Mouse (Mus musculus) natural killer cell, adult 2 months (primary cell): ENCODE results near the gene Otub1.

Experiments
- DNase-seq, 2 experiments: peaks; one replicate each; pipeline ENCODE4 v3.0.0; 2022; ENCODE audit warnings: low spot score in 2 of 2

Otub1 gene

GRCm38 (mm10) chr19:7209907-7210646, 4.0 kb upstream of the Otub1 start:
- DNase-seq: no peak

DNA sequence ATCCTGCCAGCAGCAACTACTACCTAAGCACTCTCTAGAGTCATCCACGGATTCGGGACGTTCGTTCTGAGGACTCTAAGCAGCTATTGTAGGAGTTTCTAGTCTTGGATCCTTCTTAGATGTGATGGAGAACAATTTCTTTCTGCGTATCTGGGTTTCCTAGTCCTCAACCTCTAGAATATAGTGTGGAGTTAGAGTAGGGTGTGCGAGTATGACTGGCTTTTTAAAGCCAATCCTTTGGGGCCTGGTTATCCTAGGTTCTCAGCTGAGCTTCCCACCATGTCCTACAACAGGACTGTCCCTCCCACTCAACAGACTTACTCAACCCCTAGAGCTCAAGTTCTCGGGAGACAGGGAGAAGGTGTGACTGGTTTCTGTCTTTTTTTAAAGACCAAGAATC, 790 bp downstream of the Otub1 start:
- no peak for DNase-seq

DNA sequence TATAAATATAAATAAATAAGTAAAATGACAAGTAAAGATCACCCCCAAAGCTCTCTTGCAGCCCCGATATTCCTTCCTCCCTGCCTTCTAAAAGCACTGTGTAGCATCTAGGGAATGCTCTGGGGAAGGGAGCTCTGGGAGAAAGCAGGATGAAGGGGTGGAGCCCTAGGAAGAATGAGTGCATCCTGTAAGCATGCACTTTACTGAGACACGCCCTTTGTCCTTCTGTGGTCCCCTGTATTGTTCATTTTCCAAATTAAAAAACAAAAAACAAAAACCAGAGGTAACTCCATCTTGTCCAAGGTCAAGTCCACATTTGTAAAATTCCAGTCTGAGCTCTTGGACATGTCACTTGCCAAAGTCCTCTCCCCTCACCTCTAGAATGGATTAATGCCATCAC, 1.2 kb downstream of the Otub1 start:
- no peak for DNase-seq

DNA sequence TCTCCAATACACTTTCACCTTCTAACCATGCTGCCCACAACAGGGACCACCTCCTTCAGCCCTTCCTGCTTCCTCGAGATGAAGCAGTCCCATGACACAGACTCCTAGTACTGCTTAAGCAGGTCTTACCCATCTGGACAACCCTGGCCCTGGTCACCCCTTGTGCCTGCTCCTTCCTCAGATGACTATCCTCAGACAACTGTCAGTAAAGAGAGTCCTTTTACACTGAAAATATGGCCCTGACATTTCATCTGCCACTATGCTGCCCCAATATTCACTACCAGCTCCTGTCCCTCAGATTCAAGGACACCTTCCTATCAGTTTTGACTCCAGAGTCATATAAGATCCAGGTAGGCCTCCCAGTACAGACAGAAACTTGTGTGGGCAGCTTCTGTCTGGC, 5.7 kb downstream of the Otub1 start:
- no peak for DNase-seq

- DNase-seq: no peak
Measured at GRCm38 (mm10) chr19:7199089-7199488, 7.0 kb downstream of the Otub1 start.

GRCm38 (mm10) chr19:7197445-7197844, 8.7 kb downstream of the Otub1 start:
- no peak for DNase-seq

GRCm38 (mm10) chr19:7196741-7197270, 9.3 kb downstream of the Otub1 start:
- DNase-seq: no peak

DNA sequence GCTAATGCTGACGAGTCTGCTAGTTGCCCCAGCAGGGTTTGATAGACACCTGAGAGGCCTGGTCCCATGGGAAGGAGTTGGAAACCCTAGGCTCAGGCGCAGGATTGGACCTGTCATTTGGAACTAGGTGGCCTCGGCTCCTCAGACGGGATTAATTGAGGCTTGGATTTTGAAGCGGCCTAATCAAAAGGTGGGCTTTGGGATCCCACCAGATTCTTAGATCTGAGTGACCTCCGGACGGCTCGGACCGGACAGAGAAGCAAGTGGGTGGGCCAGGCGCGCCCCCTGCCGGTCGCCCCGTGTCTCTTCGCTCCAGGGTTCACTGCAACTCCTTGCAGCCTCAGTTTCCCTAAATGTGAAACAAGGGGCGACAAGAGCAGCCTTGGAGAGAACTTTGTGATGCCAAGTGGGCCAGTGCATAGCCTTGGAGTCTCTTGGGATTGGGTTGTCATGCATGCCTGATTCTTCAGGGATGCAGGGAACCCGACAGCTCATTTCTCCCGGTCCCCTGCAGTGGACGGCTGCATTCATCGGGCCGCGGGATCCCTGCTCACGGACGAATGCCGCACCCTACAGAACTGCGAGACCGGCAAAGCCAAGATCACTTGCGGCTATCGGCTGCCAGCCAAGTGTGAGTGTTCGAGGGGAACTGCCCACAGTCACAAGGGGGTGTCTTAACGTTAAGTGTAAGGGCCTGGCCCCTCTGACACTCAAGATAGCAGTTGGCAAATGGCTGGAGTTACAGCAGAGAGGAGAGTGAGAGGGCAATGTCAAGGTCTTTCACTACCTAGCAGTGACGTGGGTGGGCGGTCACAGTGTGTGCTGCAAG, 10.0 kb downstream of the Otub1 start:
- DNase-seq: peak; percentile 30 to 48

- DNase-seq: no peak
Measured at GRCm38 (mm10) chr19:7192561-7192967, 13.6 kb downstream of the Otub1 start.

DNA sequence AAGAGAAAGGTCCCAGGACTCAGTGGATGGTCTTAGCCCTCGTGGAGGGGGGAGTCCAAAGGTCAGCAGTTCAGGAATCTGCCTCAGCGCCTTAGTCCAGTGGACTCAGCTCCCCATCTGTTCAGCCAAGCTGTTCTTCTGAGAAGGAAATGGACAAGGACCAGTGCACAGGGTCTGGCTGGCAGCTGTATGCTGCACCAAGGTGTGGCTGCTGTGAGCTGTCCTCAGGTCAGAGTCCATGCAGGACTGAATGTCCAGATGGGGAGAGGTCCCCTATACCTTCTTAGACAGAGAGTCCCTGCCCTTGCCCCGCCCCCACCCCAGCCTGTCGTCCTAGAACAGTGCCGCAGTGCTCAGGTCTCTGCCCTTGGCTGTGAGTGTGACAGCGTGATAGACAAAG, 14.5 kb downstream of the Otub1 start:
- no peak for DNase-seq

DNA sequence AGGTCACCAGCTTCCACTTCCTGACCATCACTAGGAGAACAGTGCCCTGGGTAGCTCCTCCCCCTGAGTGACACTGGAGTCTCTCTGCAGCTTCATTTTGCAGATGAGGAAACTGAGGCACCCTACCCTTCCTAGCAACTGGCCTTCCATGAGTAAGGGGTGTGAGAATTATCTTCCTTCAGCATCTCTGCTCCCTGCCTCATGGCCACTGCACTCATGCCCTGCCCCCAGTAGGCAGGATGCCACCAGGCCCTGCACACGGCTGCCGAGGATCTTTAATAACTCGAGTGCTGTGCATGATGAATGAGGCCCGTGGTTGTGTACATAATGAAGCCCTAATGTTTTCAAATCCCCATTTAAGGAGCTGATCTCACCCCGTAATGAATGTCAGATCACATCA, 15.1 kb downstream of the Otub1 start:
- no peak for DNase-seq

- DNase-seq: no peak
Measured at GRCm38 (mm10) chr19:7189026-7189425, 17.1 kb downstream of the Otub1 start.

GRCm38 (mm10) chr19:7187157-7187556, 19.0 kb downstream of the Otub1 start:
- no peak for DNase-seq

GRCm38 (mm10) chr19:7185715-7186291, 20.3 kb downstream of the Otub1 start:
- DNase-seq: no peak

DNA sequence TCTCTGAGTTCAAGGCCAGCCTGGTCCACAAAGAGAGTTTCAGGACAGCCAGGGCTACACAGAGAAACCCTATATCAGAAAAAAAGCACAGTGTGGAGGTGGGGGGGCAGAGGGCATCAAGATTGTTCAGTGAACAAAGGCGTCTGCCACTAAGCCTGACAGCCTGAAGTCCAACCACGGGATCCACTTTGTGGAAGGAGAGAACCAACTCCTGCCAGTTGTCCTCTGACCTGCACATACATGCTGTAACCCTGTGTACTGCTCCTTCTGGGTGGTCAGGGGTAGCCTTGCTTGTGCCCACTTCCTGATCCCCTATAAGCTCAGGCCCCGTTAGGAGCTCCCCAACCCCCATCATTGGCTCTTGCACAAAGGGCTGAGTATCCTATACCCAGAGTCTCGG, 21.1 kb downstream of the Otub1 start:
- DNase-seq: no peak

DNA sequence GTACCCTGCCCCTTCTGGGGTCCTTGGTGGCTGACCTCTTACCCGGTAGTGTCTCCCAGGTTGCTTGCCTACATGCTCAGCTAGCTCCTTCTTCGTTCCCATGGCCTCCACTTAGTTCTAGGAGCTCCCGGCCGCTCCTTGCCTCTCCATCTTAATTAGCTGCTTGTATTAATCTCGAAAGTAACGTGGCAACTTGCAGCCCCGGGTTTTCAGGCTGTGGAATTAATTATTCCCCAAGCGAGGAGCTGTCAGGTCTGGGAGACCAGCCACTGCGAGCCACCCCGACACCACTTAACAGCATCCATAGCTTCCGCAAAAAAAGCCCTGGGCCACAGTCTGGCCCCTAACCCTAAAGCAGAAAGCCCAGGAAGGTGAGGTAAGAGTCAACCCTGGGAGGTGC, 22.7 kb downstream of the Otub1 start:
- no peak for DNase-seq

GRCm38 (mm10) chr19:7182273-7182949, 23.7 kb downstream of the Otub1 start:
- DNase-seq: no peak

GRCm38 (mm10) chr19:7181496-7181895, 24.6 kb downstream of the Otub1 start:
- no peak for DNase-seq

DNA sequence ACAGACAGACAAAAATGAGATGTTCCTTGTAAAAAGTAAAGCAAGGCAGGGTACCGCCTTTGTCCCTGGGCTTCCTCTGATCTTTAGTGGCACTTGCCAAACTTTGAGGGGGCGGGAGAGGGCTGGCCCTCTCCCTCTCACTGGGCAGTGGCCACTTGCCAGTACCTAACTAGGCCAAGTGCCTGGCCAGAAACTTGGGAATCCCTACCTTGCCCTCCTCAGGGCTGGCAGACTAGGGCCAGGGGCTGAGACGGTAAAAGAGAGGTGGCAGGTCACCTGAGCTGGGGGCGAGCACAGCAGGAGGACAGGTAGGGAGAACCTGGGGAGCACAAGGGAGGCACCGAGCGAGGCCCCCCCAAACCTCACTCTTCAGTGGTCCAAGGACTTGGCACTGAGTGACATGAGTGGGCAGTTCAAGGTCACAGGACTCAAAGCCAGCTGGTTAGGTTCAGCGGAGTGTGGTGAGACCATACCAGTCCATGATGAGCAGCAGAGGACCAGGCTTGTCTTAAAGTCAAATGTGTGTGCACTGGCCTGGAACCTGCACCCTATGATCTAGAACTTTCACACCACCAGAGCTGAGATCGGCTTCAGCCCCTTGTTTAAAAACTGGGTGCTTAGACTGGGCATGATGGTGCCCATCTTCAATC, 25.2 kb downstream of the Otub1 start:
- DNase-seq: no peak

GRCm38 (mm10) chr19:7178841-7179452, 27.2 kb downstream of the Otub1 start:
- no peak for DNase-seq
